Mouse (Mus musculus) layer of hippocampus, postnatal 36 days (tissue): ENCODE measurements around the gene Tex9. TPM values are rescaled to one million over a fixed set of nuclear protein-coding genes. Genes with fewer than 3 reads are reported as not detected.
"Not testable (repeated sequence)": the region's sequence is repeated elsewhere in the genome, so short reads cannot be mapped to it uniquely, and the experiment has no call there.

Experiments used
- DNase-seq, 2 experiments: peaks; one replicate each; pipeline ENCODE4 v3.0.0; 2022
- total RNA-seq, 2 experiments: library from RNA; stranded (reverse); gene quantifications; 2 replicates each; pipeline ENCODE4 v1.2.3; 2021

Tex9 gene
- total RNA-seq, 2 experiments from 2014 or later: 5.8 to 6.8 TPM

GRCm38 (mm10) chr9:72477306-72477705, 14.7 kb downstream of the Tex9 start:
- DNase-seq: no peak

GRCm38 (mm10) chr9:72475511-72475910, 16.5 kb downstream of the Tex9 start:
- peak; percentile 68 to 73 for DNase-seq

DNA sequence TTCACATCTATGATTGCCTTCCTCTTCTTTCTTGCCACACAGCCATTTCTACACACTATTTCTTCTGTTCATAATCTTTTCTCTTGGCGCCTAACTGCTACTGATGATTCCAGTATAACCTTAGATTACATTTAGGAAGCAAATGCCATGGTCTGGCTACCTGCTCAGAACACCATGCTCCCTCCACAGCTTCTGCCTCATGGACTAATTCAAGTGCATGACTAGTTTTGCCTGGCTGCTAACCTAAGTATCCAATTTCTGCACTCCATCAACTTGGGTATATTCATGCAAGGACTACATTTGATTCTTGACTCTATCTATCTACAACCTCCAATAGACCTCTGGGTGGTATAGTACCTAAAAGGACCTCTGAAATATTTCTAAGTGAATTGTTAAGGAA, 22.2 kb downstream of the Tex9 start:
- DNase-seq: no peak

GRCm38 (mm10) chr9:72468616-72469015, 23.4 kb downstream of the Tex9 start:
- DNase-seq: no peak

DNA sequence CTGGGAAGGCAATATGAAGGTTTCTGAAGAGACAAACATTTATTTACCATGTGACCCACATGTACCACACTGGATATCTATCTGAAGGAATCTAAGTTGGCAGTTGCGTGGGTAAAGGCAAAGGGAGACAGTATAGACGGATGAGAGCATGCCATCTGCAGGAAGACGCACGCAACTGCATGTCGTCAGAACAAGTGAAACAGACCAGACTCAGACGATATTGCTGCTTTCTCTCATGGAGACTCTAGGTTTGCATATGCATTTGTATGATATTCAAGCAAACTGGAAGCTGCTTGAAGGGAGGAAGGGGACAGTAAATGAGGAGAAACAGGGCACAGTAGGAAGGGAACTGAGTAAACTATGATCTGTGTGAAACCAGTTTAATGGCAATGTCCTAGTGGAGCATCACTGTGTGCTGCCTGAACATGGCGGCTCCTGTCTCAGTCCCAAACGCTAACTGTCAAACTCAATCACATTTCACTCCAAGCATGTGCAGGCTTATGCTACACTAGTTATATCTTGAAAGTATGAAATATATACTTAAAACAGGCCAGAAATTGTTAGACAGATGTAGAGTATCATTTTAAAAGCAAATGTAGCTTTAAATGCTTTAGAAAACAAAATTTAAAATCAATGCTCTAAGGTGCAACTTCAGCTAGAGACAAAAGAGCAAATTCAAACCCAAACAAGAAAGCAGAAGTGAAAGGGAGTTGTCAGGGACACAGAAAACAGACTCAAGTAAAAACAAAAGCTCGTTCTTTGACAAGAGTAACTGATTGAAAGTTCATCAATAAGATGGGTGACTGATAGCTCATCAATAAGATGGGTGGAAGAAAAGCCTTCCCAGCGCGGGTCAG, 24.2 kb downstream of the Tex9 start:
- no peak for DNase-seq

DNA sequence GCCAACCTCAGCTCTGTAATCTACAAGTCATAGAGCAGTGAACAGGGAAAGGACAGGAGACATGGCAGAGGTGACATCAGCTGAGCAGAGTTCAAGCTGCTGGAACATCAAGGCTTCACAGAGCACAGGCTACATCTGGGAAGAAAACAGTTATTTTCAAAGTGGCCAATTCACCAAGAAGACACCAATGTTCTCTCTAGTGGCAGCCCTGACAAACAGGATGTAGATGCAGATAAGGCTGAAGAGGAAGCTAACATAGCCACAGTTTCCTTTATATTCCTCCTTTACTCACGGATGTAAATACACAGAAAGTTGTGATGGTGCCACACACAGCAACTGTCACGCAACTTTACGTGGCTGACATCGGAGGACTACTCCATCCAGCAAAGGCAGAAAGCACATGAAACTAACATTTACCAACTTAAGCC, 26.2 kb downstream of the Tex9 start:
- no peak for DNase-seq

DNA sequence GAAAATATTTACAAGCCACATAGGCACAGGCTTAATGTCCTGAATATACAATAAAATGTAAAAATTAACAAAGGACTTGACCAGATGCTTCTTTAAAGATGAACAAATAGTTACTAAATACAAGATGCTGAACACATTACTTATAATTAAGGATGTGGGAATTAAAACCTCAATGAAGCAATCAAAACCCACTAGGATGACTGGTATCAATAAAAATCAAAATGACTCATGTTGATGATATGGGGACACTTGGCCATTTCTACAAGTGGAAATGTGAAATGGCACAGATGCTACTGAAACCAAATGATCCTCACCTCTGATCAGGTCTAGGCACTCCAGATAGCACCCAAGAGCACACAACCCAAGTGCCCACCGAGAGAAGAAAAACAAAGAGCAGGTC, 27.2 kb downstream of the Tex9 start:
- no peak for DNase-seq

GRCm38 (mm10) chr9:72462427-72462826, 29.6 kb downstream of the Tex9 start:
- no peak for DNase-seq

DNA sequence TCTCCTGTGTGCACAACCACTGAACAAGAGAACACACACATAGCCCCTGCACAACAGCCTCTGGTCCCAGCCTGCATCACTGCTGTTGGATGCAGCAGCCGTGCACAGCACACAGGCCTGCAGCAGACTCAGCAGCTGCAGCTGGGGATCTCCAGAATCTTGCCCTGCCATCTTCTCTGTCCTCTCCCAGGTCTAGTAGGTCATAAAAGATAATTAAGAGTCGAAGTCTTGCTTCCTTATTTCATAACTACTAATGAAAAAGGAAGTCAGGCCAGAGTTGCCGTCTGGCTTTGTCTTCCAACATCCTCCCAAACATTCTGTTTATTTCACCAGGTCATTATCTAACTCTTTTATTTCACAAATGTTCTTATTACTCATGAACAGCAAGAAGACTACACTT, 31.2 kb downstream of the Tex9 start:
- no peak for DNase-seq

- no peak for DNase-seq
Measured at GRCm38 (mm10) chr9:72459703-72460102, 32.3 kb downstream of the Tex9 start.

GRCm38 (mm10) chr9:72458233-72458632, 33.8 kb downstream of the Tex9 start:
- peak; percentile 49 to 50 for DNase-seq

- DNase-seq: no peak
Measured at GRCm38 (mm10) chr9:72456374-72456773, 35.6 kb downstream of the Tex9 start.

DNA sequence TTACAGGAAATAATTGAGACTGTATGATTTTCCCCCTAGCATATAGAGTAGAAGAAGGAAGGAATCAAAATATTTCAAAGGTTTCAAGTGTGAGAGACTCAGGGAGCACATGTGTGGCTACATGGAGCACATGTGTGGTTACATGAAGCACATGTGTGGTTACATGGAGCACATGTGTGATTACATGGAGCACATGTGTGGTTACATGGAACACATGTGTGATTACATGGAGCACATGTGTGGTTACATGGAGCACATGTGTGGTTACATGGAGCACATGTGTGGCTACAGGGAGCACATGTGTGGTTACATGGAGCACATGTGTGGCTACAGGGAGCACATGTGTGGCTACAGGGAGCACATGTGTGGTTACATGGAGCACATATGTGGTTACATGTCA, 37.7 kb downstream of the Tex9 start:
- not testable (repeated sequence) for DNase-seq

GRCm38 (mm10) chr9:72451111-72451510, 40.9 kb downstream of the Tex9 start:
- DNase-seq: no peak

DNA sequence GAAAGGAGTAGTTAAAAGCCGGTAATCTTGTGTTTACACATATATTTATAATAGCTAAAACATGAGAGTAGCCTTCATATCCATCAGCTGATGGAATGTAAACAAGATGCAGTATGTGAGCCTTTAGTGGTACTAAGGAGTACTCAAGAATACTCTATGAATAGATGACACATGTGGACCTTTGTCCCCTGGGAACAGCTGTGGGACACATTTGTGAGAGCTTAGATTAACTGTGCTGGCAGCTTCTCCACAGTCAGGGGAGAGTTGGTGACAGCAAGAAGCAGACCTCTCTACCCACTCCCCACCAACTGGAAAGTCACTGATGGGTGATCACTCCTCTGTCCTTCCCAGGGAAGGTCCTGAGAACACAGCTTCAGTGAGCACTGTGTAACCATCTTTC, 41.6 kb downstream of the Tex9 start:
- no peak for DNase-seq

- no peak for DNase-seq
Measured at GRCm38 (mm10) chr9:72449841-72450240, 42.2 kb downstream of the Tex9 start.

GRCm38 (mm10) chr9:72449367-72449766, 42.6 kb downstream of the Tex9 start:
- no peak for DNase-seq

GRCm38 (mm10) chr9:72448026-72448425, 44.0 kb downstream of the Tex9 start:
- DNase-seq: peak; percentile 27 to 38

DNA sequence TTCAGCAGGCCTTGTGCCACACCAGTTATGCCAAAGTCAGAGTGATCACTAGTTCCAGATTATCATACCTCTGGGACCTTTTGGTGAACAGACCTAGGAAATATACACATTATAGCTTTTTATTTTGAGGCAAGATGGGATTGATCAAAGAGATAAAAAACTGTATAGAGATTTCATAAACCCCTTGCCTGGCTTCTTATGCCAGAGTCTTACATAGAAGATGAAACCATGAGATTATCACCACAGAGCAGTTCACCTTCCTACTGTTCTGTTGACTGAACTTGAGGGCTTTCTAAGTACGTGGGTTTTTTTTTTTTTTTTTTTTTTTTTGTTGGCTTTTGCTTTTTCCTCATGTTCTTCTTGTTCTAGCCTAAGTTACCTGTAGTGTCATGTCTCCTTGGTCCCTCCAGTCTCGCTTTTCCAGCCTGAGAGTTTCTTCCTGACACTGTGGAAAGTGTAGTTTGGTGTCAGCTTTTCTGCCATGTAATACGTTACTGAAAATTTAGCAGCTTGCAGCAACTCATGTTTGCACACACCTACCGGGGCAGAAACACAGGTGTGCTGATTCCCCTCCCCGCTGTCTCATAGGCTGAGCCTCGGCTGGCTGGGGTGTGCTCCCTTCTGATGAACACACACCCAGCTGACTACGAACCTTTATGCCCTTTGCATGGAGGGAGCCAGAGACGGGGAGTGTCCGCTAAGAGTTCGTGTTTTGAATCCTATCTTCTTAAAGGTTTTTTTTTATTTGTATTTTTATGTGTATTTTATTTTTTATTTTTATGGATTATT, 49.9 kb downstream of the Tex9 start:
- no peak for DNase-seq

DNA sequence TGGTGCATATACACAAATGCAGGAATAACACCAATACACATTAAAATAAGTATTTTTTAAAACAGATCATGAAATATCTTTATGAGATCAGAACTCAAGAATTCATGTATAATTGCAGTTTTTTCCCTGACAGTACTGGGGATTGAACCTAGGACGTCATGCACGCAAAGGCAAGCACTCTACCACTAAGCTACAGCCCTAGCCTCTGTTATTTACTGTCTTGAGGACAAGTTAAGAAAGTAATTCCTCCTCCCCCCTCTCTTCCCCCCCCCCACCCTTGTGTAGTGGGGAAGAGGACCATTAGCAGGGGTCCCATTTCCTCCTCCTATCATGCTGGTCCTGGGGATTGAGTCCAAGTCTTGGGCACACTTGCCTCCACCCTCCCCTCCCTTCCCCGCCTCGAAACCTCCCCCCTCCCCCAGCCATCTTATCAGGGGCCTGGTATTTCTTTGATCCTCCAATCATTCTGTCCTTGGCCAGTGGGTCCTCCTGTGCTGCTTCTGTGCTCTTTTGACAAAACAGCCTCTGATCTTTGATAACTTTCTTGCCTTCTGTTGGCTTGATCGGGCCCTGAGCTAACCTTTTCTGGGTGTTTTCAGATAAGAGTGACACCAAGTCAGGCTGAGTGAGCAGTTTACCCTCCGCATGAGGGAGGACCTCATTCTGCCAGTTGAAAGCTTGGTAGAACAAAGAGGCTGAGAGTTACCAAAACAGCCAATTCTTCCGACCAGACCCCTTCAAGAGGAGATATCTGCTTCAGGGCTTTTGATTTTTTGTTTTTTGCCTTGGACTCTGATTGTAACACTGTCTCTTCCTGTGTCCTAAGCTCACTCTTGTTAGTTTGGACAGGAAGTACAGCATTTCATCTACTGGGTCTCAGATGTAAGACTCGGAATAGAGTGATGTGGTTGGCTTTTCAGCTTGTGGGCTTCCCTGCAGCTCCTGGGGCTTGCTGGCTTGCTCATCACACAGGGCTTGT, 50.8 kb downstream of the Tex9 start:
- no peak for DNase-seq

DNA sequence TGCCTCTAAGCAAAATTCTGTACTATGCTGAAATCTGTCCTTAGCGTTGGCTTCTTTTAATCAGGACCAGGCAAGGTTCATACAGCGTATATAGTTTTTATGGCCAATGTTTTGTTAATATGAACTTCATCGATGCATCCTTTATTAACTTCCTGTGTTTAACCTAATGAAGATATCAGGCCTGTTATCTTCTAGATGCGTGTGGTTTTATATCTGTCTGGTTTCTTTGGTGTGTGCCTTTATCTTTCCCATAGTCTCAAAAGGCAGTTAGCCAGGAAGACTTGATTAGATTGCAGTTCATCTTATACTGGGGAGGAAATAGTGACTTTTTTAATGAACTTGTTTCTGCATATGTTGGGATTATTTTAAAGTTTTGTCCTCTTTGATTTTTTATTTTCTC, 51.7 kb downstream of the Tex9 start:
- no peak for DNase-seq

DNA sequence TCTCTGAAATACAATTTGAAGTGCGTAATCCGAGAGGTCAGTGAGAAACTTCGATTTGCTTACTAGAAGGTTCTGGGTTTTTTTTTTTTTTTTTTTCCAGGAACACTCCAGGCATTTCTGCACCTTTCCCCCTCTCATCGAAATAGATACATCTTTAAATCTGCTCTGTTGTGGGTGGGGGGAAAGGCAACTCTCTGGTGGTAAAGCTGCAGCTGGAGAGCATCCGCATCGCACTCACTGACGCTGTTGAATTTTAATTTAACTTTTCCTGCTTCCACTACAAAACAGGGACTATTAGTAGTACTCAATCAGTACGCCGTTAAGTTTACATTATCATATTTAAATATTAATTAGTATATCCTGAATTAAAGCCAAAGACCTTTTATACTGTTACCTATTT, 53.3 kb downstream of the Tex9 start:
- no peak for DNase-seq
